7 mouse cellular contexts compared by ENCODE assay signal in the genomic region with DNA sequence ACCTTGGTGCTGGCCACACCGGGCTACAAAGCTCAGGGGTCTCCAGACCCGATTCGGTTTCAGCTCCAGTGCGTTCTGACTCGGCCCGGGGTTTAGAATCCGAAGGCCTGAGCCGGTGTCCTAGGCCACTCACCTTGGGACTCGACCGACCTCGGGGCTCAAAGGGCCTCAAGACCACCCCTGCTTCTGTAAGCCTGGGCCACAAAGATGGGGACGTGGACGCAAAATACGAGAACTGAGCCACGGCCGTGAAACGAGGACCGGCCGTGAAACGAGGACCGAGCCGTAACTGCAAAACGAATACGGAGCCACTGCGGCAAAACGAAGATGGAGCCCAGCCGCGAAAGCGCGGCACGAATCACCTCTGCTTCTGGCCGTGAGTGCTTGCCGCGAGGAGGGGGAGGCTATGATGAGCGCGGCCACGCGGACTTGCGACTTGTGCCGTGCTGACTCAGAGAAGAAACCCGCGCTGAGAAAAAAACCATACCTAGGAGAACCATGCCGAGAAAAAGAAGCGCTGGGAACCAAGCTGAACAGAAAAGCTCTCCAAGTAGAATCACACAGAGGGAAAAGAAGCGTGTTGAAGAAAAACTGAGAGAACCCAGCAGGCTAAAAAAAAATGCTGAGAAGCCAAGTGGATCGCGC.
DNase-seq lines count a peak whose midpoint lies in the region; ATAC-seq and TF ChIP-seq lines count a peak whose summit lies in the region.

No protein-coding gene starts in this region.

- WGBS in hindbrain, embryonic 13.5 days = 59% methylated on average over 47 of the region's 47 CpGs
- WGBS in limb, embryonic 10.5 days = 55% methylated on average over 47 of the region's 47 CpGs
- 49% methylated on average over 47 of the region's 47 CpGs for WGBS in spleen, adult 2 months

- no peaks in the 10 kb centered on the region for H3K36me3 ChIP-seq in ES-Bruce4 (ENCODE audit: control insufficient read depth, insufficient read depth, low read length, poor library complexity, severe bottlenecking)
- no peaks in the 10 kb centered on the region for H3K36me3 ChIP-seq in hindbrain, embryonic 13.5 days
- H3K36me3 ChIP-seq in limb, embryonic 10.5 days = peaks cover 17% of the 10 kb centered on the region
- no peaks in the 10 kb centered on the region for H3K36me3 ChIP-seq in spleen, adult 2 months (ENCODE audit: control insufficient read depth, insufficient read depth, low read length)

- peak overlapping the region; percentile 62 for H3K4me2 ChIP-seq in hindbrain, embryonic 13.5 days

- H3K4me1 ChIP-seq in ES-Bruce4 (ENCODE audit: control insufficient read depth, insufficient read depth, low read length) = no peaks in the 10 kb centered on the region
- peaks cover 31% of the 10 kb centered on the region for H3K4me1 ChIP-seq in hindbrain, embryonic 13.5 days (replicated peaks)
- H3K4me1 ChIP-seq in limb, embryonic 10.5 days = peaks cover 15% of the 10 kb centered on the region
- H3K4me1 ChIP-seq in spleen, adult 2 months (ENCODE audit: control insufficient read depth, insufficient read depth, insufficient read length) = no peaks in the 10 kb centered on the region

- peak overlapping the region; percentile 81 for H3K4me3 ChIP-seq in ES-Bruce4 (ENCODE audit: low read depth, low read length)
- H3K4me3 ChIP-seq in hindbrain, embryonic 13.5 days = peak overlapping the region; percentile 59
- H3K4me3 ChIP-seq in limb, embryonic 10.5 days = peak overlapping the region; percentile 61
- H3K4me3 ChIP-seq in spleen, adult 2 months (ENCODE audit: extremely low read depth, insufficient read depth, insufficient read length) = peak overlapping the region; percentile 66

- no peaks in the 10 kb centered on the region for H3K27me3 ChIP-seq in ES-Bruce4 (ENCODE audit: control insufficient read depth, insufficient read depth, low read length, poor library complexity, severe bottlenecking)
- H3K27me3 ChIP-seq in hindbrain, embryonic 13.5 days = no peaks in the 10 kb centered on the region
- no peaks in the 10 kb centered on the region for H3K27me3 ChIP-seq in limb, embryonic 10.5 days (ENCODE audit: low read depth, poor library complexity, severe bottlenecking)
- H3K27me3 ChIP-seq in spleen, adult 2 months (ENCODE audit: control insufficient read depth, insufficient read depth, low read length) = no peaks in the 10 kb centered on the region

- ATAC-seq in erythroblast, adult 5-6 weeks (replicated peaks; ENCODE audit: low FRiP score, poor library complexity, severe bottlenecking) = peak; percentile 40; the same call in 1 of the 2 replicates
- ATAC-seq in hindbrain, embryonic 13.5 days (ENCODE audit: low FRiP score) = no peak

- peaks cover 3% of the 10 kb centered on the region; the same call in 1 of the 2 replicates for H3K9me3 ChIP-seq in ES-Bruce4 (replicated peaks; ENCODE audit: control insufficient read depth, insufficient read depth, low read length, poor library complexity, severe bottlenecking)
- H3K9me3 ChIP-seq in hindbrain, embryonic 13.5 days = no peaks in the 10 kb centered on the region
- peaks cover 12% of the 10 kb centered on the region; the same call in 1 of the 2 replicates for H3K9me3 ChIP-seq in limb, embryonic 10.5 days (replicated peaks)

- no peak overlapping the region for H3K27ac ChIP-seq in ES-Bruce4 (ENCODE audit: insufficient read depth, low read length)
- peak overlapping the region; percentile 82 for H3K27ac ChIP-seq in hindbrain, embryonic 13.5 days
- peak overlapping the region; percentile 83 for H3K27ac ChIP-seq in limb, embryonic 10.5 days
- peak overlapping the region; percentile 67; the same call in 1 of the 2 replicates for H3K27ac ChIP-seq in spleen, adult 2 months (ENCODE audit: insufficient read depth, low read length)

- H3K9ac ChIP-seq in ES-Bruce4 (ENCODE audit: low read depth, poor library complexity, severe bottlenecking) = peak overlapping the region; percentile 48
- H3K9ac ChIP-seq in hindbrain, embryonic 13.5 days = peak overlapping the region; percentile 83

- DNase-seq in adrenal gland, postnatal 25 days = peak; percentile 57
- peak; percentile 54 for DNase-seq in limb, embryonic 10.5 days (ENCODE audit: low spot score)
- DNase-seq in mesoderm, embryonic 11.5 days (ENCODE audit: low read depth, low spot score) = peak; percentile 54
- peak; percentile 9 to 34 for DNase-seq in spleen, adult 2 months (ENCODE audit: low read depth in 1 of 2, low spot score in 2 of 2)

- TF ChIP-seq EP300 in ES-Bruce4 (IDR thresholded peaks at IDR 0.05; ENCODE audit: insufficient read depth, low read depth, low read length) = no peak

- no peak for TF ChIP-seq CTCF in ES-Bruce4 (IDR thresholded peaks at IDR 0.05; ENCODE audit: low read depth, low read length)
- no peak for TF ChIP-seq CTCF in spleen, adult 2 months (IDR thresholded peaks at IDR 0.05; ENCODE audit: extremely low read depth, insufficient read depth, insufficient read length, insufficient replicate concordance)

- TF ChIP-seq POLR2A in ES-Bruce4 (IDR thresholded peaks at IDR 0.05; ENCODE audit: insufficient read depth, low read length) = no peak
- no peak for TF ChIP-seq POLR2A in spleen, adult 2 months (IDR thresholded peaks at IDR 0.05; ENCODE audit: low read depth, low read length)
